Mouse (Mus musculus): ENCODE data around the gene Tbc1d13.
"Not testable (repeated sequence)": the region's sequence is repeated elsewhere in the genome, so short reads cannot be mapped to it uniquely, and the experiment has no call there.

The Tbc1d13 gene

GRCm38 (mm10) chr2:30130156-30130555 is 3.4 kb upstream of the Tbc1d13 start:
- DNase-seq (ENCODE audit: low spot score in 2 of 2): no peak

- not testable (repeated sequence) for DNase-seq (ENCODE audit: low spot score in 2 of 2)
These were observed 2.3 kb upstream of the Tbc1d13 start for GRCm38 (mm10) chr2:30131240-30131639.

- DNase-seq (ENCODE audit: low spot score in 2 of 2): peak in 1 of 2 experiments; percentile 17
These were observed 539 bp upstream of the Tbc1d13 start for GRCm38 (mm10) chr2:30132801-30133612.

- no peak for DNase-seq (ENCODE audit: low spot score in 2 of 2)
These were observed 799 bp downstream of the Tbc1d13 start for GRCm38 (mm10) chr2:30134378-30134711.

GRCm38 (mm10) chr2:30134928-30135620 is 1.5 kb downstream of the Tbc1d13 start:
- no peak for DNase-seq (ENCODE audit: low spot score in 2 of 2)

- no peak for DNase-seq (ENCODE audit: low spot score in 2 of 2)
These were observed 2.9 kb downstream of the Tbc1d13 start for GRCm38 (mm10) chr2:30136458-30136857.

- not testable (repeated sequence) for DNase-seq (ENCODE audit: low spot score in 2 of 2)
These were observed 6.5 kb downstream of the Tbc1d13 start for GRCm38 (mm10) chr2:30140021-30140420.

GRCm38 (mm10) chr2:30144436-30144835 is 10.9 kb downstream of the Tbc1d13 start:
- DNase-seq (ENCODE audit: low spot score in 2 of 2): no peak

GRCm38 (mm10) chr2:30147466-30147865 is 13.9 kb downstream of the Tbc1d13 start:
- DNase-seq (ENCODE audit: low spot score in 2 of 2): peak in 1 of 2 experiments; percentile 39

- no peak for DNase-seq (ENCODE audit: low spot score in 2 of 2)
These were observed 18.3 kb downstream of the Tbc1d13 start for GRCm38 (mm10) chr2:30151840-30152239.

GRCm38 (mm10) chr2:30152616-30153015 is 19.1 kb downstream of the Tbc1d13 start:
- no peak for DNase-seq (ENCODE audit: low spot score in 2 of 2)

- DNase-seq (ENCODE audit: low spot score in 2 of 2): not testable (repeated sequence)
These were observed 26.3 kb downstream of the Tbc1d13 start for GRCm38 (mm10) chr2:30159871-30160270.

GRCm38 (mm10) chr2:30161809-30162208 is 28.3 kb downstream of the Tbc1d13 start:
- DNase-seq (ENCODE audit: low spot score in 2 of 2): no peak

- no peak for DNase-seq (ENCODE audit: low spot score in 2 of 2)
These were observed 30.9 kb downstream of the Tbc1d13 start for GRCm38 (mm10) chr2:30164340-30164932.

GRCm38 (mm10) chr2:30166677-30167076 is 33.1 kb downstream of the Tbc1d13 start:
- DNase-seq (ENCODE audit: low spot score in 2 of 2): no peak

- peak; percentile 76 to 80 for DNase-seq (ENCODE audit: low spot score in 2 of 2)
These were observed 37.9 kb downstream of the Tbc1d13 start, which contains the start of gene Endog for GRCm38 (mm10) chr2:30171371-30171996. TSS of gene Endog (plus strand) at chr2:30171493.

GRCm38 (mm10) chr2:30171997-30172382 is 38.4 kb downstream of the Tbc1d13 start:
- no peak for DNase-seq (ENCODE audit: low spot score in 2 of 2)

- no peak for DNase-seq (ENCODE audit: low spot score in 2 of 2)
These were observed 40.1 kb downstream of the Tbc1d13 start for GRCm38 (mm10) chr2:30173541-30174240.

- DNase-seq (ENCODE audit: low spot score in 2 of 2): no peak
These were observed 42.4 kb downstream of the Tbc1d13 start for GRCm38 (mm10) chr2:30175897-30176296.

GRCm38 (mm10) chr2:30176561-30176960 is 43.0 kb downstream of the Tbc1d13 start:
- DNase-seq (ENCODE audit: low spot score in 2 of 2): no peak

Data from urinary bladder, adult 18-20 months (tissue).